Mouse (Mus musculus) liver, embryonic 11.5 days (tissue): Measurements from ENCODE around the gene Rassf7. TPM values are rescaled to one million over a fixed set of nuclear protein-coding genes. Genes with fewer than 3 reads are reported as not detected.

Experiments used
- ATAC-seq: fragments of 200-750 bp; cut with Nextera tagmentation; replicated peaks from 2 replicates; pipeline ENCODE4 v1.8.0; 2017; ENCODE audit warnings: moderate number of reproducible peaks, mild to moderate bottlenecking, moderate TSS enrichment, moderate library complexity; ENCODE audit not compliant: low FRiP score
- DNase-seq: peaks from one replicate; pipeline ENCODE4 v3.0.0-alpha.2; 2017; ENCODE audit warnings: low spot score
- H3K27ac ChIP-seq: fragments of 300-500 bp; sonication (generic); 2 replicates; pipeline ENCODE4 v1.5.1; 2014; ENCODE audit warnings: mild to moderate bottlenecking, low read depth, low read length, control low read depth
- H3K27me3 ChIP-seq: fragments of 300-500 bp; sonication (generic); replicated peaks from 2 replicates; pipeline ENCODE4 v1.6.1; 2014; ENCODE audit warnings: low read length, mixed read lengths; ENCODE audit not compliant: control insufficient read depth, insufficient read depth
- H3K36me3 ChIP-seq: fragments of 300-500 bp; sonication (generic); 2 replicates; pipeline ENCODE4 v1.6.1; 2014; ENCODE audit warnings: mild to moderate bottlenecking, low read length, moderate library complexity, mixed read lengths; ENCODE audit not compliant: control insufficient read depth, insufficient read depth
- H3K4me1 ChIP-seq: fragments of 300-500 bp; sonication (generic); replicated peaks from 2 replicates; pipeline ENCODE4 v1.6.1; 2014; ENCODE audit warnings: low read length, mixed read lengths; ENCODE audit not compliant: control insufficient read depth, insufficient read depth
- H3K4me2 ChIP-seq: fragments of 300-500 bp; sonication (generic); 2 replicates; pipeline ENCODE4 v1.6.1; 2014; ENCODE audit warnings: mild to moderate bottlenecking, control low read depth, moderate library complexity
- H3K4me3 ChIP-seq: fragments of 300-500 bp; sonication (generic); 2 replicates; pipeline ENCODE4 v1.5.1; 2014; ENCODE audit warnings: low read depth, low read length, control low read depth
- H3K9ac ChIP-seq: fragments of 300-500 bp; sonication (generic); 2 replicates; pipeline ENCODE4 v1.6.1; 2014; ENCODE audit warnings: low read depth, low read length, control low read depth
- H3K9me3 ChIP-seq: fragments of 300-500 bp; sonication (generic); 2 replicates; pipeline ENCODE4 v1.6.1; 2016; ENCODE audit warnings: low read length, inconsistent platforms, mixed read lengths; ENCODE audit not compliant: control insufficient read depth
- WGBS: fragments of 180-500 bp; shearing (Covaris S2); extraction: QIAGEN DNeasy Blood & Tissue Kit; methylation state at CpG from one replicate; pipeline ENCODE4 v1.1.7; 2014; 5-methylcytosine and 5-hydroxymethylcytosine counted together
- polyA plus RNA-seq: library from polyadenylated mRNA; unstranded; fragments of >200 nt; fragmentation: Nextera tagmentation; extraction: Ambion mirVana; gene quantifications from 2 replicates; pipeline ENCODE4 v1.2.1, GENCODE M21; 2014

Gene Rassf7
- polyA plus RNA-seq, 1 experiment from 2014 or later, result 35.1 TPM

DNA sequence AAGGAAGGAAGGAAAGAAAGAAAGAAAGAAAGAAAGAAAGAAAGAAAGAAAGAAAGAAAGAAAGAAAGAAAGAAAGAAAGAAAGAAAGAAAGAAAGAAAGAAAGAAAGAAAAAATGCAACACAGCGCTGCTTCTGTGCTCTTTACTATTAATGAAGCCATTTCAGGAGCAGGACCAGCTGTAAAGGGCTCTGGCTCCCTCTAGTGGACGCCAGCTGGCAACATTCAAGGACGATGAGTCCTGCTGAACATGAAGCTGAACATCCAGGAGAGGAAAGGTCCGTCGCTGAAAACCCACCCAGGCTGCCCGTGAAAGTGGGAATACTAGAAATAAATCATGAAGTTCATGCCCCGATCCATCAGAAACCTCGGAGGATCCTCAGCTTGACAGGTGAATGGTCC, 39.5 kb upstream of the Rassf7 start:
- ATAC-seq (no peak), DNase-seq (peak; percentile 80)
- no peak overlapping the region for H3K27ac ChIP-seq
- H3K4me2 ChIP-seq, result no peak overlapping the region
- peaks cover 6% of the 10 kb centered on the region; the same call in 1 of the 2 replicates for H3K4me1 ChIP-seq
- H3K9me3 ChIP-seq, result no peaks in the 10 kb centered on the region
- 2% methylated on average over 8 of the region's 8 CpGs for WGBS
- no peak overlapping the region for H3K4me3 ChIP-seq
- H3K9ac ChIP-seq, result no peak overlapping the region
- H3K27me3 ChIP-seq, result no peaks in the 10 kb centered on the region
- no peaks in the 10 kb centered on the region for H3K36me3 ChIP-seq

DNA sequence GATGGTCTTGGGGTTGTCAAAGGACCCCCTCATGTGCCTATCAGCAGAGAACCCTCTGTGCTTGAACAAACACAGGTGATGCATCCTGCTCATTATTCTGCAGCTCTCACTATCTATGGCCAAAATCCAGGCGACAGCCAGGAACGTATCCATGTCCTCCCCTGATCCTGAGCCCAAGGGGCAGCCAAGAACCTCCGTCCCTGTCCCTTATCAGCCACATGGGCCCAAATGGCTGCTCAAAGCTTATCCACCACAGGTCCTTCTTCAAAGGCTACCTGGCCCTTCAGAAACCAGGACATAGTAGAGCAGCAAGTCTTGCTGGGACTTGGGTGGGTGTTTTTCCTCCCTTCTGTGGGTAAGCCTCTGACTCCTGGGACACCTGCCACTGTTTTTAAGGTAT, 27.5 kb upstream of the Rassf7 start:
- Histone ChIP-seq H3K27ac (no peak overlapping the region), H3K4me3 (no peak overlapping the region), H3K9me3 (no peaks in the 10 kb centered on the region), H3K4me2 (no peak overlapping the region), H3K4me1 (peaks cover 9% of the 10 kb centered on the region), H3K9ac (no peak overlapping the region), H3K27me3 (no peaks in the 10 kb centered on the region), H3K36me3 (peaks cover 25% of the 10 kb centered on the region)
- DNase-seq (no peak), ATAC-seq (no peak)
- 67% methylated on average over 3 of the region's 3 CpGs for WGBS

GRCm38 (mm10) chr7:141188733-141189132, 26.9 kb upstream of the Rassf7 start:
- 89% methylated on average over 3 of the region's 3 CpGs for WGBS

GRCm38 (mm10) chr7:141190220-141190619, 25.4 kb upstream of the Rassf7 start:
- Histone ChIP-seq H3K4me2 (no peak overlapping the region), H3K9ac (no peak overlapping the region), H3K27me3 (no peaks in the 10 kb centered on the region), H3K27ac (no peak overlapping the region), H3K36me3 (peaks cover 25% of the 10 kb centered on the region), H3K9me3 (no peaks in the 10 kb centered on the region), H3K4me3 (no peak overlapping the region), H3K4me1 (peaks cover 13% of the 10 kb centered on the region)
- ATAC-seq, result no peak
- WGBS, result 81% methylated on average over 3 of the region's 3 CpGs
- no peak for DNase-seq

More at GRCm38 (mm10) chr7:141188733-141189132, 26.9 kb upstream of the Rassf7 start:
- H3K9me3 ChIP-seq, result no peaks in the 10 kb centered on the region
- ATAC-seq, result no peak
- H3K4me3 ChIP-seq, result no peak overlapping the region
- H3K36me3 ChIP-seq, result peaks cover 25% of the 10 kb centered on the region
- no peak for DNase-seq
- no peak overlapping the region for H3K9ac ChIP-seq
- H3K27me3 ChIP-seq, result no peaks in the 10 kb centered on the region
- H3K4me2 ChIP-seq, result no peak overlapping the region
- no peak overlapping the region for H3K27ac ChIP-seq
- H3K4me1 ChIP-seq, result peaks cover 9% of the 10 kb centered on the region

DNA sequence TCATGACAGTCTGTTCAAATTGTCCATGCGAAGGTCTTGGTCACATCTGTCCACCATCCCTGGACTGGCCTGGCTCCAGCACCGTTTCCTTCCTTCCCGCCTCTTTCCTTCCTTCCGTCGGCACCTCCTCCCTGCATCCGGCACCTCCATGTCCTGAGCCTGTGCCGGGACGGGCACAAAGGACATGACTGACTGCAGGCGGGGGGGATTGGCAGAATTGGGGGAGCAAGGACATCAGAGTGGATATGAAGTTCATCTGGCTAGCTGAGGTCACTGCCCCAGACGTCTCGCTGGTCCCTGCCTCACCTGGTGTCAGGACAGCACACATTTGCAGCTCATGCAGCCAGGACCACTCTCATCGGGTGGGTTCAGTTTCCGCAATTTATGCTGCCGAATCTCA, 24.6 kb upstream of the Rassf7 start:
- Histone ChIP-seq H3K4me3 (no peak overlapping the region), H3K4me1 (peaks cover 21% of the 10 kb centered on the region), H3K27ac (no peak overlapping the region), H3K36me3 (peaks cover 25% of the 10 kb centered on the region), H3K4me2 (no peak overlapping the region), H3K9ac (no peak overlapping the region), H3K27me3 (no peaks in the 10 kb centered on the region), H3K9me3 (no peaks in the 10 kb centered on the region)
- ATAC-seq, result no peak
- 87% methylated on average over 14 of the region's 14 CpGs for WGBS
- DNase-seq, result no peak

DNA sequence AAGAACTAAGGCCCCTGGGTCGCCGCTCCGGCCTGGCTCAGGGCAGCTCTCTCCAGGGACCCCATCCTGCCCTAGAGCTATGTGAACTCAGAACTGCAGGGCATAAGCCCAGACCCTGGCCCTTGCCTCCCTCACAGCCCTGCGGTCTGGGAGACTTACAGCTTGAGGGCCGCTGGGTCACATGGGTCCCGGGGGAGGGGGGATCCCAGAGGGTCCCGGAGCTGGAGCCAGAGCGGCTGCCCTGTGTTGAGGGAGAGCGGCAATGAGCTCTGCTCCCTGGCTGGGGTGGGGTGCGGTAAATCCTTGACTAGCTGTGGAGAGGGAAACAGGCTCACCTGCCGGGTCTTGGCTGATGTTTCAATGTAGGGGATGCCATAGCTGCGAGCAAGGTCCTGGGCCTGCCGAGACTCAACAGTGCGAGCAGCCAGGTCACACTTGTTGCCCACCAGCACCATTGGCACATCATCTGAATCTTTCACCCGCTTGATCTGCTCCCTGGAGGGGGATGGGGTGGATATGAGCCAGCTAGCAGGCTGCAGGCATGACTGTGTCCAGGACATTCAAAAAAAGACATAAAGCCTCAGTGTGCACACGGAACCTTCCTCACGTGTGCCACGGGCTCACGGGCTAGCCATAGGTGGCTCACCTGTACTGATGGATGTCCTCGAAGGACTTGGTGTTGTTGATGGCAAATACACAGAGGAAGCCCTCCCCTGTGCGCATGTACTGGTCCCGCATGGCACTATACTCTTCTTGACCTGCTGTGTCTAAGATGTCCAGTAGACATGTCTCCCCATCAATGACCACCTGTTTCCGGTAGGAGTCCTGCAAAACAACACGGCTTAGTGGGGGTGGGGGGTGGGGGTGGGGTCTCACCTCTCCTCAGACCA, 23.6 kb upstream of the Rassf7 start:
- H3K27ac ChIP-seq, result no peak overlapping the region
- DNase-seq (no peak), ATAC-seq (no peak)
- peak overlapping the region; percentile 98 for H3K4me3 ChIP-seq
- H3K27me3 ChIP-seq, result no peaks in the 10 kb centered on the region
- no peaks in the 10 kb centered on the region for H3K9me3 ChIP-seq
- peak overlapping the region; percentile 97 for H3K4me2 ChIP-seq
- peaks cover 28% of the 10 kb centered on the region for H3K4me1 ChIP-seq
- WGBS, result 89% methylated on average over 24 of the region's 24 CpGs
- peak overlapping the region; percentile 96 for H3K9ac ChIP-seq
- peaks cover 25% of the 10 kb centered on the region for H3K36me3 ChIP-seq

- Histone ChIP-seq H3K27ac (peak overlapping the region; percentile 89), H3K4me1 (peaks cover 37% of the 10 kb centered on the region)
- WGBS, result 31% methylated on average over 12 of the region's 12 CpGs
Observed at GRCm38 (mm10) chr7:141192776-141193347, 22.8 kb upstream of the Rassf7 start.

DNA sequence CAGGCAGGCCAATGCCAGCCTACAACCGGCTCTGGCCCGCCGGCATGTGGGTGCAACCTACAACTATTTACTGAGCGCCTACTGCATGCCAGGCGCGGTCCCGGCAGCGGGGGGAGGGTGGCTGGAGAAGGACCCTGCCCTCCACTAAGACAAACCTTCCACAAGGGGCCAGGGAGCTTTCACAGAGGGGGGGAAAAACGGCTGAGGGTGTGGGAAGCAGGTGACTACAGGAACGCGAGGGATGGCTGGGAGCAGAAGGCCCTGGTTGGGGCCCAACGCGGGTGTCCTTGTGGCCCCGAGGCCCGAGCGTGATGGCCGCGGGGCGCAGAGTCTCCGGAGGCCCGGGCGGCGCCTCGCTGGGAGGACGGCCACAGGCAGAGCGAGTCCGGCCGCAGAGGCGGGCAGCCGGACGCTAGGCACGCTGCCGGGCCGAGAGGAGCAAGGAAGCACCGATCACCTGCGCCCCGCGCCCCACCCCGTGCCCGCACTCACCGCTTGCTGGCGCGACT, 22.3 kb upstream of the Rassf7 start:
- 1% methylated on average over 40 of the region's 43 CpGs for WGBS
- peaks cover 40% of the 10 kb centered on the region for H3K4me1 ChIP-seq
- no peak; the same call in 1 of the 2 replicates for ATAC-seq

More at GRCm38 (mm10) chr7:141192776-141193347, 22.8 kb upstream of the Rassf7 start:
- Histone ChIP-seq H3K9ac (peak overlapping the region; percentile 96), H3K9me3 (no peaks in the 10 kb centered on the region), H3K27me3 (no peaks in the 10 kb centered on the region), H3K4me3 (peak overlapping the region; percentile 98), H3K36me3 (peaks cover 25% of the 10 kb centered on the region), H3K4me2 (peak overlapping the region; percentile 97)
- no peak for DNase-seq
- no peak for ATAC-seq

More for the DNA sequence above, 22.3 kb upstream of the Rassf7 start:
- Histone ChIP-seq H3K36me3 (peaks cover 25% of the 10 kb centered on the region), H3K27me3 (no peaks in the 10 kb centered on the region), H3K9ac (peak overlapping the region; percentile 96), H3K4me3 (peak overlapping the region; percentile 98), H3K27ac (peak overlapping the region; percentile 89), H3K9me3 (no peaks in the 10 kb centered on the region), H3K4me2 (peak overlapping the region; percentile 97)
- DNase-seq, result peak; percentile 75
